Mouse (Mus musculus) liver, embryonic 11.5 days (tissue): Measurements from ENCODE around the gene Trim56. TPM values are rescaled to one million over a fixed set of nuclear protein-coding genes. Genes with fewer than 3 reads are reported as not detected.
"Not testable (repeated sequence)": the region's sequence is repeated elsewhere in the genome, so short reads cannot be mapped to it uniquely, and the experiment has no call there.

ENCODE experiments used
- ATAC-seq: fragments of 200-750 bp; cut with Nextera tagmentation; replicated peaks from 2 replicates; pipeline ENCODE4 v1.8.0; 2017; ENCODE audit warnings: moderate number of reproducible peaks, mild to moderate bottlenecking, moderate TSS enrichment, moderate library complexity; ENCODE audit not compliant: low FRiP score
- DNase-seq: peaks from one replicate; pipeline ENCODE4 v3.0.0-alpha.2; 2017; ENCODE audit warnings: low spot score
- H3K27ac ChIP-seq: fragments of 300-500 bp; sonication (generic); 2 replicates; pipeline ENCODE4 v1.5.1; 2014; ENCODE audit warnings: mild to moderate bottlenecking, low read depth, low read length, control low read depth
- H3K27me3 ChIP-seq: fragments of 300-500 bp; sonication (generic); replicated peaks from 2 replicates; pipeline ENCODE4 v1.6.1; 2014; ENCODE audit warnings: low read length, mixed read lengths; ENCODE audit not compliant: control insufficient read depth, insufficient read depth
- H3K36me3 ChIP-seq: fragments of 300-500 bp; sonication (generic); 2 replicates; pipeline ENCODE4 v1.6.1; 2014; ENCODE audit warnings: mild to moderate bottlenecking, low read length, moderate library complexity, mixed read lengths; ENCODE audit not compliant: control insufficient read depth, insufficient read depth
- H3K4me1 ChIP-seq: fragments of 300-500 bp; sonication (generic); replicated peaks from 2 replicates; pipeline ENCODE4 v1.6.1; 2014; ENCODE audit warnings: low read length, mixed read lengths; ENCODE audit not compliant: control insufficient read depth, insufficient read depth
- H3K4me2 ChIP-seq: fragments of 300-500 bp; sonication (generic); 2 replicates; pipeline ENCODE4 v1.6.1; 2014; ENCODE audit warnings: mild to moderate bottlenecking, control low read depth, moderate library complexity
- H3K4me3 ChIP-seq: fragments of 300-500 bp; sonication (generic); 2 replicates; pipeline ENCODE4 v1.5.1; 2014; ENCODE audit warnings: low read depth, low read length, control low read depth
- H3K9ac ChIP-seq: fragments of 300-500 bp; sonication (generic); 2 replicates; pipeline ENCODE4 v1.6.1; 2014; ENCODE audit warnings: low read depth, low read length, control low read depth
- H3K9me3 ChIP-seq: fragments of 300-500 bp; sonication (generic); 2 replicates; pipeline ENCODE4 v1.6.1; 2016; ENCODE audit warnings: low read length, inconsistent platforms, mixed read lengths; ENCODE audit not compliant: control insufficient read depth
- WGBS: fragments of 180-500 bp; shearing (Covaris S2); extraction: QIAGEN DNeasy Blood & Tissue Kit; methylation state at CpG from one replicate; pipeline ENCODE4 v1.1.7; 2014; 5-methylcytosine and 5-hydroxymethylcytosine counted together
- polyA plus RNA-seq: library from polyadenylated mRNA; unstranded; fragments of >200 nt; fragmentation: Nextera tagmentation; extraction: Ambion mirVana; gene quantifications from 2 replicates; pipeline ENCODE4 v1.2.1, GENCODE M21; 2014

The Trim56 gene
- polyA plus RNA-seq, 1 experiment from 2014 or later: 8.7 TPM

- Histone ChIP-seq H3K9ac (no peak overlapping the region), H3K9me3 (no peaks in the 10 kb centered on the region), H3K36me3 (no peaks in the 10 kb centered on the region), H3K27me3 (no peaks in the 10 kb centered on the region), H3K4me3 (no peak overlapping the region), H3K4me1 (no peaks in the 10 kb centered on the region), H3K27ac (no peak overlapping the region), H3K4me2 (no peak overlapping the region)
- WGBS: 33% methylated on average over 11 of the region's 11 CpGs
- ATAC-seq: no peak
- DNase-seq: no peak
Observed at GRCm38 (mm10) chr5:137134959-137135358, 18.9 kb upstream of the Trim56 start.

- no peaks in the 10 kb centered on the region for H3K4me1 ChIP-seq
- H3K4me2 ChIP-seq: no peak overlapping the region
- H3K4me3 ChIP-seq: no peak overlapping the region
- no peaks in the 10 kb centered on the region for H3K36me3 ChIP-seq
- no peak overlapping the region for H3K9ac ChIP-seq
- no peak for ATAC-seq
- under 1% methylated on average over 3 of the region's 3 CpGs for WGBS
- no peaks in the 10 kb centered on the region for H3K9me3 ChIP-seq
- no peaks in the 10 kb centered on the region for H3K27me3 ChIP-seq
- peak; percentile 54 for DNase-seq
- no peak overlapping the region for H3K27ac ChIP-seq
Observed at GRCm38 (mm10) chr5:137131490-137131889, 15.5 kb upstream of the Trim56 start.

GRCm38 (mm10) chr5:137129281-137129680, 13.3 kb upstream of the Trim56 start:
- 18% methylated on average over 5 of the region's 5 CpGs for WGBS
- Histone ChIP-seq H3K27ac (no peak overlapping the region), H3K9me3 (no peaks in the 10 kb centered on the region), H3K27me3 (no peaks in the 10 kb centered on the region), H3K36me3 (no peaks in the 10 kb centered on the region), H3K4me3 (no peak overlapping the region), H3K4me2 (no peak overlapping the region), H3K9ac (no peak overlapping the region), H3K4me1 (no peaks in the 10 kb centered on the region)
- no peak for ATAC-seq
- DNase-seq: no peak

GRCm38 (mm10) chr5:137123516-137123915, 7.5 kb upstream of the Trim56 start:
- Histone ChIP-seq H3K27me3 (no peaks in the 10 kb centered on the region), H3K27ac (no peak overlapping the region), H3K36me3 (no peaks in the 10 kb centered on the region), H3K4me2 (no peak overlapping the region), H3K4me3 (no peak overlapping the region), H3K9ac (no peak overlapping the region), H3K4me1 (peaks cover 8% of the 10 kb centered on the region), H3K9me3 (no peaks in the 10 kb centered on the region)
- no peak for DNase-seq
- 61% methylated on average over 4 of the region's 4 CpGs for WGBS
- no peak for ATAC-seq

- 14% methylated on average over 14 of the region's 14 CpGs for WGBS
- no peaks in the 10 kb centered on the region for H3K27me3 ChIP-seq
- DNase-seq (peak; percentile 74), ATAC-seq (peak; percentile 51)
- H3K36me3 ChIP-seq: no peaks in the 10 kb centered on the region
- no peak overlapping the region for H3K4me3 ChIP-seq
- H3K9ac ChIP-seq: no peak overlapping the region
- H3K27ac ChIP-seq: no peak overlapping the region
- no peaks in the 10 kb centered on the region for H3K9me3 ChIP-seq
- peak overlapping the region; percentile 12; the same call in 1 of the 2 replicates for H3K4me2 ChIP-seq
- H3K4me1 ChIP-seq: peaks cover 8% of the 10 kb centered on the region
Observed at GRCm38 (mm10) chr5:137122686-137123193, 6.7 kb upstream of the Trim56 start.

GRCm38 (mm10) chr5:137121280-137121679, 5.3 kb upstream of the Trim56 start:
- no peaks in the 10 kb centered on the region for H3K9me3 ChIP-seq
- no peak overlapping the region for H3K9ac ChIP-seq
- no peaks in the 10 kb centered on the region for H3K36me3 ChIP-seq
- WGBS: 77% methylated on average over 4 of the region's 4 CpGs
- no peaks in the 10 kb centered on the region for H3K27me3 ChIP-seq
- H3K4me2 ChIP-seq: no peak overlapping the region
- ATAC-seq (no peak), DNase-seq (no peak)
- H3K4me1 ChIP-seq: peaks cover 8% of the 10 kb centered on the region
- H3K4me3 ChIP-seq: no peak overlapping the region
- H3K27ac ChIP-seq: no peak overlapping the region

- no peak for DNase-seq
- no peak for ATAC-seq
- 81% methylated on average over 4 of the region's 4 CpGs for WGBS
- Histone ChIP-seq H3K9ac (no peak overlapping the region), H3K4me2 (no peak overlapping the region), H3K9me3 (peaks cover 12% of the 10 kb centered on the region), H3K36me3 (peaks cover 10% of the 10 kb centered on the region), H3K27ac (no peak overlapping the region), H3K4me3 (no peak overlapping the region), H3K27me3 (no peaks in the 10 kb centered on the region), H3K4me1 (peaks cover 17% of the 10 kb centered on the region)
Observed at GRCm38 (mm10) chr5:137118878-137119277, 2.9 kb upstream of the Trim56 start.

- H3K4me3 ChIP-seq, H3K27me3 ChIP-seq, ATAC-seq, H3K4me2 ChIP-seq, DNase-seq, H3K9ac ChIP-seq, H3K27ac ChIP-seq: not testable (repeated sequence)
- H3K4me1 ChIP-seq: peaks cover 12% of the 10 kb centered on the region
- peaks cover 19% of the 10 kb centered on the region for H3K36me3 ChIP-seq
- peaks cover 21% of the 10 kb centered on the region for H3K9me3 ChIP-seq
- WGBS: 89% methylated on average over 3 of the region's 3 CpGs
Observed at GRCm38 (mm10) chr5:137117994-137118393, 2.0 kb upstream of the Trim56 start.

GRCm38 (mm10) chr5:137116987-137117386, 978 bp upstream of the Trim56 start:
- no peak for DNase-seq
- H3K27ac ChIP-seq: peak overlapping the region; percentile 93
- no peak overlapping the region for H3K9ac ChIP-seq
- no peak overlapping the region for H3K4me3 ChIP-seq
- peak overlapping the region; percentile 94; the same call in 1 of the 2 replicates for H3K4me2 ChIP-seq
- no peak for ATAC-seq
- 64% methylated on average over 2 of the region's 2 CpGs for WGBS
- H3K27me3 ChIP-seq: no peaks in the 10 kb centered on the region
- H3K36me3 ChIP-seq: peaks cover 25% of the 10 kb centered on the region
- H3K4me1 ChIP-seq: peaks cover 9% of the 10 kb centered on the region
- H3K9me3 ChIP-seq: peaks cover 28% of the 10 kb centered on the region
